Mouse (Mus musculus): Measurements from ENCODE around the gene Cfap126.

DNA sequence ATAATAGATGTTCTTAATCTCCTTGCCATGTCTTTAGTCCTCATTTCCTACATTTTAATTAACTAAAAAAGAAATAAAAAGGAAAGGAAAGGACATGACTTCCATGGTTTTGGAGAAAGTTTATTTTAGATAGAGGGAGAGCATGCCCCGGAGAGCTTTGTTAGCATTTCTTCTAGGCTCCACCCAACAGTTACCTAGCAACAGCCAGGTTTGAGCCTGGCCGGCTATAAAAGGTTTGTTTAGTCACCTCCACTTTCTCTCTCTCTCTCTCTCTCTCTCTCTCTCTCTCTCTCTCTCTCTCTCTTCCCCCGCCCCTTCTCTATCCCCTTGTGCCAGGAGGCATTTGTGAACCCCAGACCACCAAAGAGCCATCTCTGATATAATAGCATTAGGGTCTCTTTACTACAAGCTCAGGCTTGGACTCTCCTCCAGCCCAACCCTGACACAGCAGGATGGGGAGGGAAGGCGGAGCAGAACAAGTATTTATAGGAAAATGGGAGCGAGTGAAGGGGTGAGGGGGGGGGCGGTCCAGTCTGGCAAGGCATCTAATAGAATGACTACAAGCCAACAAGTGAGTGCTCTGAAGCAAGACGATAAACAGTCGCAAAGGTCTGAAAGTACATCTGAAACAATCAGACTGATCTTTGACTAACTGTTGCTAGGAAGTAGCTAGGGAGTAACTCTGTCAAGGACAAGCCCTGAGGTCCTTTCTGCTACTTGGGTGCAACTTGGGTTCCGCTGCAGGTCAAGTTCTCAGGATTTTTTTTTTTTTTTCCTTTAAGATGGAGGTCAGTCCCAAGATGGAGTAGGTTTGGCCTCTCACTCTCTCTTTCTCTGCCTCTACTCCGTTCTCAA, 17.4 kb upstream of the Cfap126 start:
- TF ChIP-seq CTCF (IDR thresholded peaks at IDR 0.05; ENCODE audit: extremely low read depth, insufficient read length, insufficient replicate concordance, low read depth, low read length): no peak
- no peak for TF ChIP-seq POLR2A (IDR thresholded peaks at IDR 0.05; ENCODE audit: low read depth, low read length)
